Mouse (Mus musculus) limb, embryonic 10.5 days (tissue): ENCODE data around the gene Gss. TPM values are rescaled to one million over a fixed set of nuclear protein-coding genes. Genes with fewer than 3 reads are reported as not detected.
"Not testable (repeated sequence)": the region's sequence is repeated elsewhere in the genome, so short reads cannot be mapped to it uniquely, and the experiment has no call there.

Source experiments
- DNase-seq: peaks from one replicate; pipeline ENCODE4 v3.0.0-alpha.2; 2017; ENCODE audit warnings: low spot score
- H3K27ac ChIP-seq: fragments of 300-500 bp; sonication (generic); 2 replicates; pipeline ENCODE4 v1.5.1; 2016; ENCODE audit warnings: mild to moderate bottlenecking
- H3K27me3 ChIP-seq: fragments of 300-500 bp; sonication (generic); 2 replicates; pipeline ENCODE4 v1.6.1; 2016; ENCODE audit warnings: low read depth, mild to moderate bottlenecking; ENCODE audit not compliant: poor library complexity, severe bottlenecking
- H3K36me3 ChIP-seq: fragments of 300-500 bp; sonication (generic); 2 replicates; pipeline ENCODE4 v1.6.1; 2016; ENCODE audit warnings: mild to moderate bottlenecking, moderate library complexity
- H3K4me1 ChIP-seq: fragments of 300-500 bp; sonication (generic); 2 replicates; pipeline ENCODE4 v1.6.1; 2016
- H3K4me3 ChIP-seq: fragments of 300-500 bp; sonication (generic); 2 replicates; pipeline ENCODE4 v1.5.1; 2016; ENCODE audit warnings: mild to moderate bottlenecking, moderate library complexity
- H3K9me3 ChIP-seq: fragments of 300-500 bp; sonication (generic); replicated peaks from 2 replicates; pipeline ENCODE4 v1.6.1; 2016; ENCODE audit warnings: mild to moderate bottlenecking
- WGBS: fragments of 180-500 bp; shearing (Covaris S2); methylation state at CpG from one replicate; pipeline ENCODE4 v1.1.7; 2016; 5-methylcytosine and 5-hydroxymethylcytosine counted together
- polyA plus RNA-seq: library from polyadenylated mRNA; unstranded; fragments of >200 nt; fragmentation: Nextera tagmentation; extraction: Ambion mirVana; gene quantifications from 2 replicates; pipeline ENCODE4 v1.2.1, GENCODE M21; 2016

Gss gene
- polyA plus RNA-seq, 1 experiment from 2014 or later: 25.1 TPM

- no peak within 1 kb of the TSS for H3K4me3 ChIP-seq
- peaks cover 12% of the 10 kb centered on the region for H3K4me1 ChIP-seq
- no peak for DNase-seq
- peaks cover 14% of the 10 kb centered on the region for H3K27me3 ChIP-seq
- H3K36me3 ChIP-seq: no peaks in the 10 kb centered on the region
- H3K9me3 ChIP-seq: no peaks in the 10 kb centered on the region
- no peak within 1 kb of the TSS for H3K27ac ChIP-seq
- WGBS: 43% methylated on average over 4 of the region's 4 CpGs
These were observed 18.4 kb upstream of the Gss start, which contains the start of gene Myh7b for GRCm38 (mm10) chr2:155610978-155611377. Gene Myh7b (plus strand): TSS chr2:155611212.

GRCm38 (mm10) chr2:155606360-155606759 is 13.8 kb upstream of the Gss start:
- peaks cover 11% of the 10 kb centered on the region for H3K4me1 ChIP-seq
- H3K27ac ChIP-seq: 0 out of 2 replicates have a peak overlapping the region, but pooled peaks have one; percentile 11
- no peaks in the 10 kb centered on the region for H3K9me3 ChIP-seq
- H3K36me3 ChIP-seq: no peaks in the 10 kb centered on the region
- WGBS: 87% methylated on average over 4 of the region's 4 CpGs
- H3K4me3 ChIP-seq: no peak overlapping the region
- H3K27me3 ChIP-seq: no peaks in the 10 kb centered on the region
- no peak for DNase-seq

GRCm38 (mm10) chr2:155605236-155605589 is 12.6 kb upstream of the Gss start:
- not testable (repeated sequence) for H3K27me3 ChIP-seq, H3K27ac ChIP-seq, H3K9me3 ChIP-seq, H3K4me3 ChIP-seq, DNase-seq, H3K36me3 ChIP-seq
- peaks cover 11% of the 10 kb centered on the region for H3K4me1 ChIP-seq
- WGBS: 82% methylated on average over 4 of the region's 4 CpGs

- Histone ChIP-seq H3K27ac (no peak overlapping the region), H3K4me3 (no peak overlapping the region)
- 44% methylated on average over 10 of the region's 10 CpGs for WGBS
These were observed 12.1 kb upstream of the Gss start for GRCm38 (mm10) chr2:155604560-155605235.

GRCm38 (mm10) chr2:155603707-155604106 is 11.1 kb upstream of the Gss start:
- H3K27me3 ChIP-seq: no peaks in the 10 kb centered on the region
- no peaks in the 10 kb centered on the region for H3K9me3 ChIP-seq
- H3K4me3 ChIP-seq: no peak overlapping the region
- H3K4me1 ChIP-seq: peaks cover 11% of the 10 kb centered on the region
- WGBS: 67% methylated on average over 3 of the region's 3 CpGs
- no peak for DNase-seq
- H3K36me3 ChIP-seq: no peaks in the 10 kb centered on the region
- H3K27ac ChIP-seq: no peak overlapping the region

More at GRCm38 (mm10) chr2:155604560-155605235, 12.1 kb upstream of the Gss start:
- Histone ChIP-seq H3K27me3 (no peaks in the 10 kb centered on the region), H3K9me3 (no peaks in the 10 kb centered on the region), H3K4me1 (peaks cover 11% of the 10 kb centered on the region), H3K36me3 (no peaks in the 10 kb centered on the region)
- no peak for DNase-seq

- H3K9me3 ChIP-seq: no peaks in the 10 kb centered on the region
- peaks cover 14% of the 10 kb centered on the region for H3K4me1 ChIP-seq
- H3K4me3 ChIP-seq: no peak overlapping the region
- H3K27me3 ChIP-seq: no peaks in the 10 kb centered on the region
- no peaks in the 10 kb centered on the region for H3K36me3 ChIP-seq
- 85% methylated on average over 6 of the region's 6 CpGs for WGBS
- H3K27ac ChIP-seq: no peak overlapping the region
- DNase-seq: no peak
These were observed 2.9 kb upstream of the Gss start for GRCm38 (mm10) chr2:155595516-155595915.

GRCm38 (mm10) chr2:155592854-155593283 is 259 bp upstream of the Gss start:
- no peaks in the 10 kb centered on the region for H3K27me3 ChIP-seq
- 1% methylated on average over 9 of the region's 9 CpGs for WGBS
- H3K4me3 ChIP-seq: peak overlapping the region; percentile 71
- peaks cover 14% of the 10 kb centered on the region for H3K4me1 ChIP-seq
- peak overlapping the region; percentile 91 for H3K27ac ChIP-seq
- no peaks in the 10 kb centered on the region for H3K9me3 ChIP-seq
- H3K36me3 ChIP-seq: no peaks in the 10 kb centered on the region
- no peak for DNase-seq

- H3K27ac ChIP-seq: peak overlapping the region; percentile 91
- WGBS: 10% methylated on average over 6 of the region's 6 CpGs
- H3K4me1 ChIP-seq: peaks cover 14% of the 10 kb centered on the region
These were observed 934 bp downstream of the Gss start for GRCm38 (mm10) chr2:155591676-155592075.

GRCm38 (mm10) chr2:155590876-155591275 is 1.7 kb downstream of the Gss start:
- peaks cover 14% of the 10 kb centered on the region for H3K4me1 ChIP-seq
- WGBS: 88% methylated on average over 2 of the region's 2 CpGs
- H3K9me3 ChIP-seq: no peaks in the 10 kb centered on the region
- no peak overlapping the region for H3K4me3 ChIP-seq
- no peak for DNase-seq
- H3K36me3 ChIP-seq: no peaks in the 10 kb centered on the region
- no peaks in the 10 kb centered on the region for H3K27me3 ChIP-seq
- no peak overlapping the region for H3K27ac ChIP-seq

More at GRCm38 (mm10) chr2:155591676-155592075, 934 bp downstream of the Gss start:
- no peaks in the 10 kb centered on the region for H3K27me3 ChIP-seq
- no peaks in the 10 kb centered on the region for H3K9me3 ChIP-seq
- H3K4me3 ChIP-seq: peak overlapping the region; percentile 71
- DNase-seq: peak; percentile 31
- H3K36me3 ChIP-seq: no peaks in the 10 kb centered on the region

- Histone ChIP-seq H3K9me3 (no peaks in the 10 kb centered on the region), H3K27ac (no peak overlapping the region), H3K27me3 (no peaks in the 10 kb centered on the region), H3K4me1 (peaks cover 14% of the 10 kb centered on the region), H3K4me3 (no peak overlapping the region), H3K36me3 (no peaks in the 10 kb centered on the region)
- 78% methylated on average over 6 of the region's 6 CpGs for whole genome bisulfite sequencing
- DNase-seq: no peak
These were observed 3.1 kb downstream of the Gss start for GRCm38 (mm10) chr2:155589521-155589920.

GRCm38 (mm10) chr2:155588136-155588535 is 4.5 kb downstream of the Gss start:
- Histone ChIP-seq H3K9me3 (no peaks in the 10 kb centered on the region), H3K36me3 (no peaks in the 10 kb centered on the region), H3K4me1 (peaks cover 14% of the 10 kb centered on the region), H3K27me3 (no peaks in the 10 kb centered on the region), H3K4me3 (no peak overlapping the region), H3K27ac (no peak overlapping the region)
- DNase-seq: no peak
- 86% methylated on average over 3 of the region's 3 CpGs for WGBS

- Histone ChIP-seq H3K27ac (no peak overlapping the region), H3K4me3 (no peak overlapping the region), H3K9me3 (no peaks in the 10 kb centered on the region), H3K27me3 (no peaks in the 10 kb centered on the region), H3K4me1 (peaks cover 4% of the 10 kb centered on the region; the same call in 1 of the 2 replicates), H3K36me3 (no peaks in the 10 kb centered on the region)
- WGBS: 75% methylated on average over 10 of the region's 10 CpGs
- no peak for DNase-seq
These were observed 7.1 kb downstream of the Gss start for GRCm38 (mm10) chr2:155585486-155585885.

GRCm38 (mm10) chr2:155585082-155585481 is 7.5 kb downstream of the Gss start:
- H3K9me3 ChIP-seq: no peaks in the 10 kb centered on the region
- no peaks in the 10 kb centered on the region for H3K27me3 ChIP-seq
- H3K4me3 ChIP-seq: no peak overlapping the region
- 86% methylated on average over 9 of the region's 9 CpGs for WGBS
- no peaks in the 10 kb centered on the region for H3K36me3 ChIP-seq
- peaks cover 4% of the 10 kb centered on the region; the same call in 1 of the 2 replicates for H3K4me1 ChIP-seq
- no peak overlapping the region for H3K27ac ChIP-seq
- DNase-seq: no peak
